Mouse (Mus musculus): ENCODE results near the gene Nipsnap2. TPM values are rescaled to one million over a fixed set of nuclear protein-coding genes. Genes with fewer than 3 reads are reported as not detected.

Gene Nipsnap2
- polyA plus RNA-seq, 1 experiment from 2014 or later: 23.8 TPM

GRCm38 (mm10) chr5:129774661-129775060 lies 49.8 kb downstream of the Nipsnap2 start:
- no peak overlapping the region for H3K4me3 ChIP-seq (ENCODE audit: low read depth, low read length)

DNA sequence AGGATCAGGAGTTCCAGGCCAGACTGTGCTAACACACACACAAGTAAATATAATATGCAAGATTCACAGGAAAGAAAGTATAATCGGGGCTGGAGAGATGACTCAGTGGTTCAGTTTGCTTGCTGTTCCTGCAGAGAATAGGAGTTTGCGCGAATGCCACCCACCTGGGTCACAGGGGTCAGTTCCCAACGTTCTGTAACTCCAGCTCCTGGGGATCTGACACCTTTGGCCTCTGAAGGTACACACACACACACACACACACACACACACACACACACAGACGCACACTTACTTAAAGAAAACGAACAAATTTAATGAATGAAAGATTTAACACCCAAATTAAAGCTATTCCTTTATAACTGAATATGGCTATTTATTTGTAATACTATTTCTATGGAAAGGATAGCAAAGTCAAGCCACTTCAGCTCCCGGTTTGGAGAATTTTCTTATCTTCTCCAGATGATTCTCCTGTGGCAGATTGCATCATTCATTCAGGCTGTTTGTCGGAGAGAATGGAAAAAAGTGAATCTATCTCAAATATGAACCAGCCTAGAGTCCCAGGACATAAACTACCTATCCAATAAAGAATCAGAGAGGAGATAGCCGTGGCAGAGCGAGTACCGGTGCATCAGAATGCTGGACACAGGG lies 53.6 kb downstream of the Nipsnap2 start:
- WGBS (ENCODE audit: insufficient replicate concordance): 30% methylated on average over 11 of the region's 11 CpGs
- H3K9ac ChIP-seq (ENCODE audit: low read depth, low read length): peak overlapping the region; percentile 77
- peak overlapping the region; percentile 79 for H3K27ac ChIP-seq (ENCODE audit: low read length)
- H3K27me3 ChIP-seq (ENCODE audit: control insufficient read depth, insufficient read depth, low read depth, low read length): no peaks in the 10 kb centered on the region
- H3K9me3 ChIP-seq (replicated peaks; ENCODE audit: control insufficient read depth, low read length): no peaks in the 10 kb centered on the region
- H3K4me1 ChIP-seq (ENCODE audit: control insufficient read depth, low read depth, low read length): peaks cover 7% of the 10 kb centered on the region
- peak overlapping the region; percentile 74 for H3K4me3 ChIP-seq (ENCODE audit: low read depth, low read length)
- peak overlapping the region; percentile 70 for H3K4me2 ChIP-seq (ENCODE audit: low read depth, low read length)
- ATAC-seq (ENCODE audit: low read depth): peak; percentile 64
- H3K36me3 ChIP-seq (ENCODE audit: control insufficient read depth, insufficient read depth): no peaks in the 10 kb centered on the region

More at GRCm38 (mm10) chr5:129774661-129775060, 49.8 kb downstream of the Nipsnap2 start:
- Histone ChIP-seq H3K4me2 (ENCODE audit: low read depth, low read length) (no peak overlapping the region), H3K27me3 (ENCODE audit: control insufficient read depth, insufficient read depth, low read depth, low read length) (no peaks in the 10 kb centered on the region), H3K9me3 (replicated peaks; ENCODE audit: control insufficient read depth, low read length) (no peaks in the 10 kb centered on the region), H3K36me3 (ENCODE audit: control insufficient read depth, insufficient read depth) (no peaks in the 10 kb centered on the region; the same call in 1 of the 2 replicates), H3K9ac (ENCODE audit: low read depth, low read length) (no peak overlapping the region), H3K27ac (ENCODE audit: low read length) (no peak overlapping the region), H3K4me1 (ENCODE audit: control insufficient read depth, low read depth, low read length) (peaks cover 7% of the 10 kb centered on the region)
- ATAC-seq (ENCODE audit: low read depth): no peak
- WGBS (ENCODE audit: insufficient replicate concordance): 69% methylated on average over 3 of the region's 3 CpGs

DNA sequence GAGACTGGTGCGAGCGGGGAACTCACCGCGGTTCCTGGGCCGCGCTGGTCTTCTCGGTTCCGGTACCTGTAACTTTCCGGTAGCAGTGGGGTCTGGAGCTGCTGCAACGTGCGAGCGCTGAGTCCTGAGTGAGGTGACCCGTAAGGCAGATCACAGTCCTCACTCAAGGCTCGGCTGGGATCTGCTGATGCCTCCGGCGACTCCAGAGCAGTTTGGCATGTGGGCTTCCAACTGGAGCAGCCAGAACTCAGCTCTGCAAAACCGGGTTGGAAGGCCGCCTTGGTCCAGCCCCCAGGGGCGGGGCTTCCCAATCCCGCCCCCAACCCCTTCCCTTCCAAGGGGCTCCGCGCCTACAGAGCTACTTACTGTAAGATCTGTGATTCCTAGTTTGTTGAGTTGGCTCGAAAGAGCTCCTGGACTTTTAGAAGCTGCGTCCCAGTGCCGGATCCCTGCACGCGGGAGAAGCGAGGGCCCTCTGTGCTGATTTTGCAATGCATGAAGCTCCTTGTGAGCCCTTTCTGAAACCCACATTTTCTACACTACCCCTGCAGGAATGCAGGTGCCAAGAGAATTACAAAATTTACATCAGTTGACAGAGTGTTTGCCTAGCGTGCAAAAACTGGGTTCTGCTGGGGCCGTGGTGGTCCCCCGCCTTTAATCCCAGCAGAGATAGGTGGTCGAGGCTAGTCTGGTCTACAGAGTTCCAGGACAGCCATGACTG lies 54.3 kb downstream of the Nipsnap2 start:
- 1% methylated on average over 32 of the region's 32 CpGs for WGBS (ENCODE audit: insufficient replicate concordance)
- Histone ChIP-seq H3K4me3 (ENCODE audit: low read depth, low read length) (peak overlapping the region; percentile 74), H3K4me1 (ENCODE audit: control insufficient read depth, low read depth, low read length) (peaks cover 7% of the 10 kb centered on the region), H3K9ac (ENCODE audit: low read depth, low read length) (peak overlapping the region; percentile 77), H3K9me3 (replicated peaks; ENCODE audit: control insufficient read depth, low read length) (no peaks in the 10 kb centered on the region), H3K4me2 (ENCODE audit: low read depth, low read length) (peak overlapping the region; percentile 70), H3K27ac (ENCODE audit: low read length) (peak overlapping the region; percentile 79), H3K36me3 (ENCODE audit: control insufficient read depth, insufficient read depth) (no peaks in the 10 kb centered on the region), H3K27me3 (ENCODE audit: control insufficient read depth, insufficient read depth, low read depth, low read length) (no peaks in the 10 kb centered on the region)
- peak; percentile 81 for ATAC-seq (ENCODE audit: low read depth)

DNA sequence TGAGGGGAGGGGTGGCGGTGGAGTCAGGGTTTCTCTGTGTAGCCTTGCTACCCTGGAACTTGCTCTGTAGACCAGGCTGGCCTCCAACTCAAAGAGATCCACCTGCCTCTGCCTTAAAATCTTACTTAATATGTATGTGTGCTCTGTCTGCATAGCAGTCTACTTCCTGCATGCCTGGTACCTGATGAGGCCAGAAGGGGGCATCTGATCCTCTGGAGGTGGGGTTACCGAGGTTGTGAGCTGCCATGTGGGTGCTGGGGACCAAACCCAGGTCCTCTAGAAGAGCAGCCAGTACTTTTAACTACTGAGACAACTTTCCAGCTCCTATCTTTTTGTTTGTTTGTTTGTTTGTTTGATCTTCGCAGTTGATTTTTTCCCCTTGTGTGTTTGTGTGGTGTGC lies 55.3 kb downstream of the Nipsnap2 start:
- H3K36me3 ChIP-seq (ENCODE audit: control insufficient read depth, insufficient read depth): no peaks in the 10 kb centered on the region
- H3K4me1 ChIP-seq (ENCODE audit: control insufficient read depth, low read depth, low read length): peaks cover 7% of the 10 kb centered on the region
- no peak overlapping the region for H3K27ac ChIP-seq (ENCODE audit: low read length)
- no peak overlapping the region for H3K9ac ChIP-seq (ENCODE audit: low read depth, low read length)
- no peak overlapping the region for H3K4me2 ChIP-seq (ENCODE audit: low read depth, low read length)
- no peaks in the 10 kb centered on the region for H3K9me3 ChIP-seq (replicated peaks; ENCODE audit: control insufficient read depth, low read length)
- WGBS (ENCODE audit: insufficient replicate concordance): 78% methylated on average over 3 of the region's 3 CpGs
- H3K27me3 ChIP-seq (ENCODE audit: control insufficient read depth, insufficient read depth, low read depth, low read length): no peaks in the 10 kb centered on the region
- ATAC-seq (ENCODE audit: low read depth): no peak
- no peak overlapping the region for H3K4me3 ChIP-seq (ENCODE audit: low read depth, low read length)

DNA sequence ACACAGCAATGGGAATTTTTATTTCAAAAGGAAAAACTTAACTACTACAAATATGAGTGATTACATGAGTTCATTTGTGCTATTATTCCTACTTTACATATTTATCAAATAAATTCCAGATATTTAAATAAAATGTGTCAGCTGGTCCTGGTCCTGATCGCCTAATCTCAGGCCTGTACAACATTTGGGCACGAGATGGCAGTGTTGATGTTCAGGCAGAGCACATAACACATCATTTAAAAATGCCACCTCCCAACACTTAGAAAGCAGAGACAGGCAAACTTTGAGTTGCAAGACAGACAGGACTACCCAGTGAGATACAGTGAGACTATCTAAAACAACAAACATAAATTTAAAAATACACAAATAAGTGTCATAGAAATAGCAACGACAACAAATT lies 57.3 kb downstream of the Nipsnap2 start:
- Histone ChIP-seq H3K9ac (ENCODE audit: low read depth, low read length) (no peak overlapping the region), H3K36me3 (ENCODE audit: control insufficient read depth, insufficient read depth) (no peaks in the 10 kb centered on the region), H3K27me3 (ENCODE audit: control insufficient read depth, insufficient read depth, low read depth, low read length) (no peaks in the 10 kb centered on the region), H3K4me3 (ENCODE audit: low read depth, low read length) (no peak overlapping the region), H3K4me1 (ENCODE audit: control insufficient read depth, low read depth, low read length) (peaks cover 10% of the 10 kb centered on the region), H3K9me3 (replicated peaks; ENCODE audit: control insufficient read depth, low read length) (no peaks in the 10 kb centered on the region), H3K27ac (ENCODE audit: low read length) (no peak overlapping the region), H3K4me2 (ENCODE audit: low read depth, low read length) (no peak overlapping the region)
- WGBS (ENCODE audit: insufficient replicate concordance): 40% methylated on average over 3 of the region's 3 CpGs
- no peak for ATAC-seq (ENCODE audit: low read depth)

DNA sequence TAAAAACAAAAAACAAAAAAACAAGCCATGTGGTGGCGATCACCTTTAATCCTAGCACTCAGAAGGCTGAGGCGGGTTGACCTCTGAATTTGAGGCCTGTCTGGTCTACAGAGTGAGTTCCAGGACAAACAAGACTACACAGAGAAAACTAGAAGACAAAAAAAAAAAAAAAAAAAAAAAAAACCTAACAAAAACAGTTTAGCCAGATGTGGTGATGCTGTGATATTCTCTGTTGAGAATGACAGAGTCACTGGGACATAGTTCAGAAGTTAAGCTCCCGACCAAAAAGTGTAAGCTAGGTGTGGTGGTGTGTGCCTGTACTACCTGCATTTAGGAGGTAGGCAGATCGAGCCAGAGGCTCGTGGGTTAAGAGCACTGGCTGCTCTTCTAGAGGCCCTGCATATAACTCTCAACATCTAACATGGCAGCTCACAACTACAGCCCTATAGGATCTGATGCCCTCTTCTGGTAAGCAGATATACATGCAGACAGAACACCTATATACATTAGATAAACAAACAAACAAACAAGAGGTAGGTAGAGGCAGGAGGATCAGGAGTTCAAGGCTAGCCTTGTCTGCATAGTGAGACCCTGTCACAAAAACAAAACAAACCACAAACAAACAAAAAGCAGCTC lies 60.5 kb downstream of the Nipsnap2 start:
- H3K27me3 ChIP-seq (ENCODE audit: control insufficient read depth, insufficient read depth, low read depth, low read length): no peaks in the 10 kb centered on the region
- no peak overlapping the region for H3K9ac ChIP-seq (ENCODE audit: low read depth, low read length)
- 82% methylated on average over 5 of the region's 5 CpGs for WGBS (ENCODE audit: insufficient replicate concordance)
- H3K27ac ChIP-seq (ENCODE audit: low read length): no peak overlapping the region
- peaks cover 14% of the 10 kb centered on the region for H3K4me1 ChIP-seq (ENCODE audit: control insufficient read depth, low read depth, low read length)
- no peaks in the 10 kb centered on the region for H3K9me3 ChIP-seq (replicated peaks; ENCODE audit: control insufficient read depth, low read length)
- no peak overlapping the region for H3K4me3 ChIP-seq (ENCODE audit: low read depth, low read length)
- ATAC-seq (ENCODE audit: low read depth): no peak
- H3K36me3 ChIP-seq (ENCODE audit: control insufficient read depth, insufficient read depth): peaks cover 17% of the 10 kb centered on the region
- H3K4me2 ChIP-seq (ENCODE audit: low read depth, low read length): no peak overlapping the region

DNA sequence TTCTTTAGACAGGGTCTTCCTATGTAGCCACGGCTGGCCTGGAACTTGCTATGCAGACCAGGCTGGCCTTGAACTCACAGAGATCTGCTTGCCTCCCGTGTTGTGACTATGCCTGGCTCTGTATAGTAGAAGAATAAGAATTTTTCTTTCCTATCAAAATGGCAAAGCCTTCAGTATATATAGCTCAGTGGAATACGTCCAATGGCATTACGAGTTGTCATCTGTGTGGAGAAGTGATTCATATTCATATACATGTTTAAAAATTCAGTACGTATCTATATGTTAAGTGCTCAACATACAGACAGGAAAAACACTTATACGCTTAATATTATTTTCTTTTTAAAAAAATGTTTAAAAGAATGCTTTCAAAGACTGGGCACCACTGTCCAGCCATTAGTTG lies 61.3 kb downstream of the Nipsnap2 start:
- H3K9me3 ChIP-seq (replicated peaks; ENCODE audit: control insufficient read depth, low read length): no peaks in the 10 kb centered on the region
- peak overlapping the region; percentile 65 for H3K4me2 ChIP-seq (ENCODE audit: low read depth, low read length)
- WGBS (ENCODE audit: insufficient replicate concordance): 69% methylated on average over 6 of the region's 6 CpGs
- H3K4me1 ChIP-seq (ENCODE audit: control insufficient read depth, low read depth, low read length): peaks cover 15% of the 10 kb centered on the region
- H3K9ac ChIP-seq (ENCODE audit: low read depth, low read length): peak overlapping the region; percentile 82
- H3K36me3 ChIP-seq (ENCODE audit: control insufficient read depth, insufficient read depth): peaks cover 22% of the 10 kb centered on the region
- no peak for ATAC-seq (ENCODE audit: low read depth)
- no peaks in the 10 kb centered on the region for H3K27me3 ChIP-seq (ENCODE audit: control insufficient read depth, insufficient read depth, low read depth, low read length)
- peak overlapping the region; percentile 98 for H3K27ac ChIP-seq (ENCODE audit: low read length)
- H3K4me3 ChIP-seq (ENCODE audit: low read depth, low read length): peak overlapping the region; percentile 81

DNA sequence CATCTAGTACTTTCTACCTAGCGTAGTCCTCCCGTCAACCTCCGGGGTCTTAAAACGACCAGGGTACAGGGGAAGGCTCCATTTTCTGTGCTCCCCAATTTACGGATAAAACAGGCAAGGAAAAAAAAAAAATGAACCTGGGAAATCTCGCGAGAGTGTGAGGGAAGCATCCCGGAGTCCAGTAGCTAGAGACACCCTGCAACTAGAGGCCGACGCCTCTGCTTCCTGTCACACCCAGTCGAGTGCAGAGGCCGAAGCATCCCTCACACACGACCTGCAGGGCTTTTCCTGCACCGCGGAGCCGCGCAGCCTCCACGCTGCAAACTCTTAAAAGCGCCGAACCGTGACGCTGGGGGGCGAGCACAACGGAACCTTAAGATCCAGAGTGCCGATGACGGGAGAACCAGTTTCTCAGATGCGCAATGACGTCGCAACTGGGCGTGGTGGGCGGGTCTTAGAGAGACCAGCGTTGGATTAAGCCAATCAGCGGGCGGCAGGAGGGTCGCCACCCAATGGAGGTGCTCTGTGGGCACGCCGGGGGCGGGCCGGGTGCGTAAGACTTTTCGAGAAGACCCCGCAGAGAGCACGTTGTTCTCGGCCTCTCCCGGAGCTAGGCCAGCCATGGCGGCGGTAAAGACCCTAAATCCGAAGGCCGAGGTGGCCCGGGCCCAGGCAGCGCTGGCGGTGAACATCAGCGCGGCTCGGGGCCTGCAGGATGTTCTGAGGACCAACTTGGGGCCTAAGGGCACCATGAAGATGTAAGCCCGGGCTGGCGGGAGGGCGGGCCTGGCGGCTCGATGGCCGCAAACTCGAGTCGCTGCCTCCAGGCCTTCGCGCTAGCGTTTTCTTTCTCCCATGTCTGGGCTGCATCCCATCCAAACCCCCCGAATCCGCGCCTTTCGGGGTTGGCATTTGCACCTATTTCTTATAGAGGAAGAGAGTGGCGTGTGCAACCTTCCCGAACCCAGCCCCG lies 62.2 kb downstream of the Nipsnap2 start, which contains the start of gene Psph:
TSS of gene Psph (minus strand) at position 632 of the 973 bp plus-strand sequence.
- peak within 1 kb of the TSS; percentile 81 for H3K4me3 ChIP-seq (ENCODE audit: low read depth, low read length)
- peaks cover 15% of the 10 kb centered on the region for H3K4me1 ChIP-seq (ENCODE audit: control insufficient read depth, low read depth, low read length)
- H3K4me2 ChIP-seq (ENCODE audit: low read depth, low read length): peak within 1 kb of the TSS; percentile 73
- H3K9me3 ChIP-seq (replicated peaks; ENCODE audit: control insufficient read depth, low read length): no peaks in the 10 kb centered on the region
- H3K27me3 ChIP-seq (ENCODE audit: control insufficient read depth, insufficient read depth, low read depth, low read length): no peaks in the 10 kb centered on the region
- peak within 1 kb of the TSS; percentile 98 for H3K27ac ChIP-seq (ENCODE audit: low read length)
- peak; percentile 99 for ATAC-seq (ENCODE audit: low read depth)
- H3K9ac ChIP-seq (ENCODE audit: low read depth, low read length): peak within 1 kb of the TSS; percentile 82
- under 1% methylated on average over 72 of the region's 73 CpGs for WGBS (ENCODE audit: insufficient replicate concordance)
- H3K36me3 ChIP-seq (ENCODE audit: control insufficient read depth, insufficient read depth): peaks cover 29% of the 10 kb centered on the region

All from liver, embryonic 16.5 days (tissue).